Mouse (Mus musculus) heart, adult 2 months (tissue): ENCODE results near the gene Fat4.

Source experiments
- CTCF ChIP-seq: fragments of 200-600 bp; IDR thresholded peaks from 2 replicates; pipeline ENCODE4 v1.8.1; 2022; ENCODE audit warnings: antibody characterized with exemption, mild to moderate bottlenecking, moderate library complexity
- POLR2A ChIP-seq: fragments of 200-500 bp; IDR thresholded peaks from 2 replicates; pipeline ENCODE4 v1.6.1; 2011; ENCODE audit warnings: mild to moderate bottlenecking, low read depth, low read length, control low read depth; ENCODE audit not compliant: insufficient read depth

- TF ChIP-seq POLR2A: peak; percentile 29; the same call in 1 of the 2 replicates
- no peak for TF ChIP-seq CTCF
Measured at GRCm38 (mm10) chr3:38937159-38937558, 50.4 kb downstream of the Fat4 start.
